Mouse (Mus musculus) kidney, adult 10 weeks (tissue): Measurements from ENCODE around the gene Was. TPM values are rescaled to one million over a fixed set of nuclear protein-coding genes. Genes with fewer than 3 reads are reported as not detected.

Source experiments
- polyA plus RNA-seq: library from polyadenylated mRNA; stranded (reverse); fragments of 350-450 nt; fragmentation: Illumina TruSeq; extraction: RNeasy Lipid Tissue Mini Kit (QIAGEN cat#74804); gene quantifications from one replicate; pipeline ENCODE4 v1.2.3, GENCODE M21; 2014; ENCODE audit warnings: low read depth, low replicate concordance

Was gene
- polyA plus RNA-seq = 0.28 TPM

DNA sequence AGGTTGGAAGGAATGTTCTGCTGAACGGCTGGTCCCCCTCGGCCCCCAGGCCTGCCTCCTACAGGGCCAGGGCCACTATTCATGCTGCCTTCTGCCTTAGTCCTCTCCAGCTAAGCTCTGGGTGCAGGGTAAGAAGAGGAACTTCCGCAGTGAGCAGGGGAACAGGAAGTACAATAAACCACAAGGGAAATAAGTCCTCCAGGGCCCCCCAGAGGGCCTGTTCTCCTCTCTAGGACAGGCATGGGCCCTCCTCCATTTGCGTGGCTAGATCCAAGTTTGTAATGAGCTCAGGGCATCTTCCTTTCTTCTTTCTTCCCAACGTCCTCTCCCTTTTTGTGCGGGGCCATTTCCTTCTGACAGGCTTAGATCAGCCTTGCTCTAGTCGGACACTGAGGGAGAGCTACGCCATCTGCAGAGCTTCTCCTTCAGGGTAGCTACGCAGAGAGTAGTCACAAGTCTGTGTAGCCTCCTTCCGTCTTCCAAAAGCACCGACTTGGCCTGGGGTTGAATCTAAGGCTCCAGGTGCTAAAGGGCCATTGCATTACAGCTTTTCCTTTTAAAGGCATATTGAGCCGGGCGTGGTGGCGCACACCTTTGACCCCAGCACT is at the start of gene Was:
Was (minus strand) TSS at position 153 of the 608 bp plus-strand sequence.

DNA sequence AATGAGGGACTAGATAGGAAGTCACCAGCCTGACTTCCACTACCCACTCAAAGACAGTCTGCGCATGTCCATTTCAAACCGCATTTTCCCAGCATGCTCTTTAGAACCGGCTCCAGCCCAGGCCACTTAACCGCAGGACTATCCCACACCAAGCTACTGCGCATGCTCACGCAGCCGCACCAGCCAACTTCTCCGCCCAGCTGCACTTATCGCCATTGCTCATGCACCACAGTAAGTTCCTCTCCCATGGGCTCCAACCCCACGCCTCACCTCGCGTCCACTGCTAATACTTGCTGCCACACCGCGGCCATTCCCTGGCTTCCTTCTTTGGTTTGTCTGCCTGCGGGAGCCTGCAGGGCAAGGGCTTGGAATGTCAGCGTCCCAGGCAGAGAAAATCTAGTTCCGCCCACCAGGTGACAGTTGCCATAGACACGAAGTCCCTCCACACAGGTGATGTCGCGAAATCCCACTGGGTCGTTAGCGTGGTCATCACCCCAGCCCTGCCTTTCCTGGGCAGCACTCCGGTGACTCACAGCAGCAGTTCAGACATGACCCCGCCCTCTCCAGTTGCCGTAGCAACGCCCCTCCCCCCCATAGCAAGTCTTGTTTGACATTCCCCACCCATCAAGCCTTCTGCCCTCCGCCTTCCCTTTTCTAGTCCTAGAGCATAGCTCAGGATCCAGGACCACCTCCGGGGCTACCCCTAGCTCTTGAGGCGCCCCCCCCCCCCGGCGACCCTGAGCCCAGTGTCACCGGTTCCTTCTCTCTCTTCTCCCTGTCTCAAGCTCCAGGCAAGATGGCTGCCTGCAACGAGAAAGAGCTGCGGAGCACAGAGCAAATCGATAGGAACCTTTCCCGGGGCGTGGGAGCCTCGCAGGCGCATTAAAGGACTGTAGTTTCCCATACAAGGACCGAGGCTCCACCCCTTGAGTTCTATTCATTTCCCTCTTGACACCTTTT is 42.0 kb upstream of the Was start, which contains the start of gene Wdr13:
Wdr13 (minus strand) TSS at position 876 of the 960 bp plus-strand sequence.

DNA sequence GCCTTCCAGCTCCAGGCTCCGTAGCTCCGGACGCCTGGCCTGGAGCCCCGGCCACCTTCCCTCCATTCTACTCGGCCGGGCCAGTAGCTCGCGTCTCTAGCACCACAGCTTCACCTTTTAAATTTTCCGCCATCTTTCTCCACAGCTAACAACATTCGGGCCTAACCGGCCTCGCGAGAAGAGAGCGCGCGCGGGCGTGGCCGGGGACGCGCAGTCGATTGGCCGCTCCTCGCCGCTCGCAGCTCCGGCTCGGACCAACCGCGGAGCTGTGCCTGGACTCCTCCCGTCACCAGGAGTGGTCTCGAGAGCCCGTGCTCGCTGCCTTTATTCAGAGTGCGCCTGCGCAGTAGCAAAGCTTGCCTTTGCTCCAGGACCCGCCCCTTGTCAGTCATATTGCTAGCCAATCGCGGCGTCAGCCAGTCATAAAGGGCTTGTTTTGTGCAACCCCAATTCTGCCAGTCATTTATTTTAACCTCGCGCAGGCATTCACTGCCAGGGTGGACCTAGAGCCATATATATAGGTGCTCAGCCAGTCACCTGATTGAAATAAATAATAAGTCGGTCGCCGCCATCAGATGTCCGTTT is 15.8 kb downstream of the Was start, which contains the start of gene Suv39h1:
Suv39h1 (minus strand) TSS at position 331 of the 585 bp plus-strand sequence.

Other genes with a start within 250 kb of the Was start
- gene Otud5, start 249.1 kb downstream of the Was start, polyA plus RNA-seq = 22.2 TPM
- gene Pim2, start 212.2 kb downstream of the Was start, polyA plus RNA-seq = 5.3 TPM
- 6.8 TPM for gene Slc35a2, start 206.5 kb downstream of the Was start, polyA plus RNA-seq
- 13.5 TPM for gene Pqbp1, start 191.2 kb downstream of the Was start, polyA plus RNA-seq
- gene Timm17b, start 191.1 kb downstream of the Was start, polyA plus RNA-seq = 3.1 TPM
- not detected for gene Gm10491, start 182.7 kb downstream of the Was start, polyA plus RNA-seq
- gene Gm10490, start 181.0 kb downstream of the Was start, polyA plus RNA-seq = not detected
- gene Pcsk1n, start 170.7 kb downstream of the Was start, polyA plus RNA-seq = not detected
- gene Eras, start 161.9 kb downstream of the Was start, polyA plus RNA-seq = not detected
- gene Hdac6, start 142.6 kb downstream of the Was start, polyA plus RNA-seq = 6.0 TPM
- not detected for gene Gata1, start 112.4 kb downstream of the Was start, polyA plus RNA-seq
- 255 TPM for gene Glod5, start 72.0 kb downstream of the Was start, polyA plus RNA-seq
- 5.7 TPM for gene Suv39h1, start 15.7 kb downstream of the Was start, polyA plus RNA-seq
- 43.7 TPM for gene Wdr13, start 42.4 kb upstream of the Was start, polyA plus RNA-seq
- 221 TPM for gene Rbm3, start 55.4 kb upstream of the Was start, polyA plus RNA-seq
- gene Tbc1d25, start 85.7 kb upstream of the Was start, polyA plus RNA-seq = 0.20 TPM
- 45.3 TPM for gene Ebp, start 103.0 kb upstream of the Was start, polyA plus RNA-seq
- 2.0 TPM for gene Porcn, start 116.0 kb upstream of the Was start, polyA plus RNA-seq
- 12.2 TPM for gene Ftsj1, start 161.9 kb upstream of the Was start, polyA plus RNA-seq
- gene Slc38a5, start 180.6 kb upstream of the Was start, polyA plus RNA-seq = not detected
- gene Ssxb10, start 236.9 kb upstream of the Was start, polyA plus RNA-seq = not detected